Mouse (Mus musculus): ENCODE results near the gene Lilra6. TPM values are rescaled to one million over a fixed set of nuclear protein-coding genes. Genes with fewer than 3 reads are reported as not detected.
"Not testable (repeated sequence)": the region's sequence is repeated elsewhere in the genome, so short reads cannot be mapped to it uniquely, and the experiment has no call there.

Gene Lilra6
- total RNA-seq (2012; rRNA removed): 0.04 TPM in 1 of 2 replicates, not detected in the other
- polyA plus RNA-seq (2012; ENCODE audit: insufficient read depth in 1 of 2, insufficient read length in 2 of 2, low read depth in 1 of 2, low replicate concordance in 2 of 2, missing spikeins in 1 of 2): under 1 TPM in 1 of 2 experiments, not detected in 1; 0.19 TPM

GRCm38 (mm10) chr7:3915387-3915786 lies at the start of gene Lilra6:
Gene Lilra6, minus strand, starts transcription at chr7:3915503.
- H3K79me2 ChIP-seq (ENCODE audit: control insufficient read depth, insufficient read depth, low read length, poor library complexity); H3K4me3 ChIP-seq (ENCODE audit: control insufficient read depth in 1 of 2, insufficient read depth in 1 of 2, low read depth in 2 of 2, low read length in 2 of 2); H3K36me3 ChIP-seq (ENCODE audit: control insufficient read depth in 1 of 2, insufficient read depth in 2 of 2, low read length in 2 of 2); H3K27me3 ChIP-seq (ENCODE audit: control insufficient read depth in 1 of 2, insufficient read depth in 2 of 2, low read length in 2 of 2); H3K9me3 ChIP-seq (replicated peaks; ENCODE audit: insufficient read depth, low read length); H3K9ac ChIP-seq (ENCODE audit: control insufficient read depth, low read depth, low read length, poor library complexity, severe bottlenecking); H3K27ac ChIP-seq (ENCODE audit: control insufficient read depth, low read depth, low read length): not testable (repeated sequence)
- DNase-seq (ENCODE audit: low read depth, low spot score): peak; percentile 79
- TF ChIP-seq TBP (IDR thresholded peaks at IDR 0.05; ENCODE audit: low read depth, low read length) (0 out of 2 replicates have a peak, but pooled peaks have one; percentile 24), ELF1 (IDR thresholded peaks at IDR 0.05; ENCODE audit: low read depth, low read length) (0 out of 2 replicates have a peak, but pooled peaks have one; percentile 27), RCOR1 (IDR thresholded peaks at IDR 0.05; ENCODE audit: low read depth, low read length) (0 out of 2 replicates have a peak, but pooled peaks have one; percentile 15), EP300 (IDR thresholded peaks at IDR 0.05; ENCODE audit: low read depth in 1 of 2, low read length in 2 of 2) (peak; percentile 18 to 67; a peak in 2 of 4 replicates), MYC (IDR thresholded peaks at IDR 0.05; ENCODE audit: low read depth, low read length) (0 out of 2 replicates have a peak, but pooled peaks have one; percentile 45)
- H3K4me1 ChIP-seq (ENCODE audit: control insufficient read depth in 1 of 2, insufficient read depth in 2 of 2, low read length in 2 of 2): peaks cover 0 to 15% of the 10 kb centered on the region in 2 experiments; a peak in 3 of 4 replicates

- no peak for DNase-seq (ENCODE audit: low read depth, low spot score)
- Histone ChIP-seq H3K9me3 (replicated peaks; ENCODE audit: insufficient read depth, low read length) (no peaks in the 10 kb centered on the region), H3K9ac (ENCODE audit: control insufficient read depth, low read depth, low read length, poor library complexity, severe bottlenecking) (no peak overlapping the region), H3K4me1 (ENCODE audit: control insufficient read depth in 1 of 2, insufficient read depth in 2 of 2, low read length in 2 of 2) (no peaks in the 10 kb centered on the region), H3K79me2 (ENCODE audit: control insufficient read depth, insufficient read depth, low read length, poor library complexity) (no peaks in the 10 kb centered on the region), H3K27ac (ENCODE audit: control insufficient read depth, low read depth, low read length) (no peak overlapping the region), H3K4me3 (ENCODE audit: control insufficient read depth in 1 of 2, insufficient read depth in 1 of 2, low read depth in 2 of 2, low read length in 2 of 2) (no peak overlapping the region), H3K36me3 (ENCODE audit: control insufficient read depth in 1 of 2, insufficient read depth in 2 of 2, low read length in 2 of 2) (no peaks in the 10 kb centered on the region), H3K27me3 (ENCODE audit: control insufficient read depth in 1 of 2, insufficient read depth in 2 of 2, low read length in 2 of 2) (peaks cover 2 to 4% of the 10 kb centered on the region in 2 experiments; a peak in 3 of 4 replicates)
- TF ChIP-seq ETS1 (IDR thresholded peaks at IDR 0.05; ENCODE audit: low read depth, low read length): no peak
- TF ChIP-seq GATA1 (IDR thresholded peaks at IDR 0.05; ENCODE audit: low read depth, low read length): no peak
- no peak for TF ChIP-seq ELF1 (IDR thresholded peaks at IDR 0.05; ENCODE audit: low read depth, low read length)
- no peak for TF ChIP-seq MXI1 (IDR thresholded peaks at IDR 0.05; ENCODE audit: low read depth, low read length)
- TF ChIP-seq POLR2AphosphoS2 (IDR thresholded peaks at IDR 0.05; ENCODE audit: low read length): no peak
- no peak for TF ChIP-seq ZC3H11A (IDR thresholded peaks at IDR 0.05; ENCODE audit: low read depth, low read length)
- no peak for TF ChIP-seq NRF1 (IDR thresholded peaks at IDR 0.05; ENCODE audit: insufficient read depth, low read depth, low read length, poor library complexity, severe bottlenecking)
- TF ChIP-seq TCF12 (IDR thresholded peaks at IDR 0.05; ENCODE audit: low read depth, low read length): no peak
- no peak for TF ChIP-seq CHD2 (IDR thresholded peaks at IDR 0.05; ENCODE audit: low read length)
- TF ChIP-seq E2F4 (IDR thresholded peaks at IDR 0.05; ENCODE audit: borderline replicate concordance, low read depth, low read length): no peak
- TF ChIP-seq EP300 (IDR thresholded peaks at IDR 0.05; ENCODE audit: low read depth in 1 of 2, low read length in 2 of 2): no peak
- no peak for TF ChIP-seq SMC3 (IDR thresholded peaks at IDR 0.05; ENCODE audit: low read depth, low read length)
Observed at GRCm38 (mm10) chr7:3962017-3962416, 46.7 kb upstream of the Lilra6 start.

All from MEL (cell line).